Mouse (Mus musculus) bone marrow macrophage, adult 2 months (primary cell): Measurements from ENCODE around the gene Akap9.

ENCODE experiments used
- CTCF ChIP-seq: IDR thresholded peaks from 2 replicates; pipeline ENCODE4 v1.5.1; 2012; ENCODE audit warnings: low read depth, mild to moderate bottlenecking, low read length, moderate library complexity
- POLR2A ChIP-seq: IDR thresholded peaks from 2 replicates; pipeline ENCODE4 v1.6.1; 2012; ENCODE audit warnings: mild to moderate bottlenecking, low read depth, low read length, borderline replicate concordance

DNA sequence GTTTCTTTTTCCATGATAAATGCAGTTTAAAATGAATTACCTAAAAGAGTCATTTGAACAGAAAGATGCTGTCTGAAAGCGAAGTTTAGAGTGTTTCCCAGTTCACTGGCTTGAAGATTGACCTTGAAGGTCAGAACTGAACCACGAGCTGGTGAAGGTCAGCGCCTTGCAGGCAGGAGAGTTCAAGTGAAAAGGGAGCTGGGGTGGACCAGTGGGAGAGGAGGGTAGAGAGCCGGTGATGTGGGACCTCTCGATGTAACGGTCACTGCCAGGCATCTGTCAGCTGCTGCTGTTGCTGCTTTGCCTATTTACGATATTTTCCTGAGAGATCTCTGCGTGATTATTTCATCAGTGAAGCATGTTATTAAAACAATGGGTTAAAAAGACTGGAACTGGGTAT lies 111.5 kb downstream of the Akap9 start:
- no peak for TF ChIP-seq CTCF
- no peak for TF ChIP-seq POLR2A
